Mouse (Mus musculus): ENCODE measurements around the gene 3110082J24Rik. TPM values are rescaled to one million over a fixed set of nuclear protein-coding genes. Genes with fewer than 3 reads are reported as not detected.

Gene 3110082J24Rik
- polyA plus RNA-seq, 1 experiment from 2014 or later, result 3.1 TPM

DNA sequence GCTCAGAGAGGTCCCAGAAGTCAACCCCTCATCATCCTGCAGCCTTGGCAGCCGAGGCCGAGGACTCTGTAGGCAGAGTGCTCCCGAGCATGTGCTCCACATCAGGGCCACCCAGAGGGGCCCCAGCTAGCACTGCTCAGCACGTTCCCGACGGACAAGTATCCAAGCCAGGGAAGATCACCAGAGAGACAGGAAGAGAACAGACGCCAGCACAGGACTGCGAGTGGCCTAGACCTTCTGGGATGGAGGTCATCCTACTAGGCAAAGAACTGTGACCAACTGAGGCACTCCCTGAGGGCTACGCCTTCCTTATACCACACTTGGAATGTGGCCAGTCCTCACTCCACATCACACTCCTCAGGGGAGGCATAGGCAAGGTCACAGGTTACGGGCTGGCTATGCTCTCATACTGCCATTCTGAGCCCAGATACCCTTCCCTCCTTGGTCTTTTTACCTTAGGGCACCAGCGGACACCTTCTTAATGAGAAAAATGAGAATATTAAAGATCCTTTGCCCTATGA lies 29.9 kb upstream of the 3110082J24Rik start:
- H3K27me3 ChIP-seq (replicated peaks), result no peaks in the 10 kb centered on the region
- peaks cover 76% of the 10 kb centered on the region for H3K36me3 ChIP-seq
- no peak for ATAC-seq (ENCODE audit: low FRiP score)
- no peak overlapping the region for H3K4me2 ChIP-seq
- H3K9ac ChIP-seq (replicated peaks), result no peak overlapping the region
- no peaks in the 10 kb centered on the region for H3K9me3 ChIP-seq (replicated peaks)
- no peak overlapping the region for H3K27ac ChIP-seq (replicated peaks)
- no peaks in the 10 kb centered on the region for H3K4me1 ChIP-seq
- WGBS, result 92% methylated on average over 11 of the region's 11 CpGs
- no peak overlapping the region for H3K4me3 ChIP-seq (replicated peaks)

DNA sequence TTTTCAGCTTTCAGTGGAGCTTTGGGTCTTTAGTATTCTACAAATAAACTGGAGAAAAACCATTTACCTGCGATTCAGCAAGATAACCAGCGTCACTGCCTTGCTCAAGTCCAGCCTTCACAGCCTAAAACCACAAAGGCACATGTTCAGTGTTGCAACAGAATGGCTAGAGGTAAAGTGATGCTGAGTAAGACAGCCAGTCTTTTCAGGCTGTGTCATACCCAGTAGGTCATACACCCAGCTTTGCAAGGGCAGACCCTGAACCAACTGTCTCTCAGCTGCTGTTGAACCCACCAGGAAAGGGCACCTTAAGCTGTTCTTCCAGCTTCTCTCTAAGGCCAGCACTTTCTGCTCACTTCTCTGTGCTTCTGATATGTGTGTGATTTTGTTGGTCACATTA lies 26.3 kb upstream of the 3110082J24Rik start:
- no peak for ATAC-seq (ENCODE audit: low FRiP score)
- H3K9ac ChIP-seq (replicated peaks), result no peak overlapping the region
- H3K27ac ChIP-seq (replicated peaks), result no peak overlapping the region
- no peaks in the 10 kb centered on the region for H3K4me1 ChIP-seq
- H3K4me3 ChIP-seq (replicated peaks), result no peak overlapping the region
- no peaks in the 10 kb centered on the region for H3K9me3 ChIP-seq (replicated peaks)
- H3K27me3 ChIP-seq (replicated peaks), result no peaks in the 10 kb centered on the region
- peaks cover 71% of the 10 kb centered on the region for H3K36me3 ChIP-seq
- 99% methylated on average over 2 of the region's 2 CpGs for WGBS
- no peak overlapping the region for H3K4me2 ChIP-seq

DNA sequence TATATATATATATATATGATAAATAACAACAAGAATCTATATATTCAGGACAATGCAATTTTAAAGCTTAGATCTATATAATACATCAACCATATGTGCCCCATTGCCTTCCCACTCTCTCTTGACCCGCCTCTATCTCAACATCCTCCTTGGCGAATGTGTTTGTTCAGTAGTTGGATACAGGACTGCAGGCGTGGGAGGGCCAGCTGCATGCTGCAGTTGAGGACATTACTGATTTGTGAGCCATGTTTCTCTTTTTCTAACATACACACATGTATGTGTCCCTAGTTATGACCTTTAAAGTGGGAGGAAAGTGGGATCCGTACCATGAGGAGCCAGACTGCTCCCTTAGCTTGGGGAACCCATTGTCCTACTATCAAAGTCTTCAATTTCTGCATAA lies 25.4 kb upstream of the 3110082J24Rik start:
- Histone ChIP-seq H3K4me2 (no peak overlapping the region), H3K4me3 (replicated peaks) (no peak overlapping the region), H3K36me3 (peaks cover 75% of the 10 kb centered on the region), H3K9me3 (replicated peaks) (no peaks in the 10 kb centered on the region), H3K4me1 (0 out of 2 replicates have a peak, but pooled peaks cover under 1% of the 10 kb centered on the region), H3K9ac (replicated peaks) (no peak overlapping the region), H3K27ac (replicated peaks) (no peak overlapping the region), H3K27me3 (replicated peaks) (no peaks in the 10 kb centered on the region)
- 94% methylated on average over 4 of the region's 4 CpGs for WGBS
- no peak for ATAC-seq (ENCODE audit: low FRiP score)

DNA sequence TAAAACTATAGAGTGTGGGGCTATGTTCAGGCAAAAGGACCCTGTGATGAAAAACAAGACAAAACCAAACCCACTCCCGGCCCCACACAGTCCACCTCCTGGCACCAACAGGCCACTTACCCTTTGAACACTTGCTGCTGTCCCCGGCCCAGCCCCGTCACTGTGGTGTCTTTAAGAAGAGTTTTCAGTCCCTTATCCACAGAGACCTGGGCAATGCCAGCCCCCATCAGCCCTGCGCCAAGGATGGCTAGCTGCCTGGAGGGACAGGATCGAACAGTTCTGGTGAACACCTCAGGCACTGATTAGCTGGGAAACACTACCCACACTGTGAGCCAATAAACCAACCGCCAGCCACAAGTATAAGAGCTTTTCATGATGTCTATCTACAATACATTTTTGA lies 22.8 kb upstream of the 3110082J24Rik start:
- ATAC-seq (ENCODE audit: low FRiP score), result no peak
- Histone ChIP-seq H3K4me2 (no peak overlapping the region), H3K9me3 (replicated peaks) (no peaks in the 10 kb centered on the region), H3K27ac (replicated peaks) (no peak overlapping the region), H3K4me3 (replicated peaks) (no peak overlapping the region), H3K4me1 (0 out of 2 replicates have a peak, but pooled peaks cover 2% of the 10 kb centered on the region), H3K36me3 (peaks cover 78% of the 10 kb centered on the region), H3K27me3 (replicated peaks) (no peaks in the 10 kb centered on the region), H3K9ac (replicated peaks) (no peak overlapping the region)
- 99% methylated on average over 6 of the region's 6 CpGs for WGBS

GRCm38 (mm10) chr5:30127921-30128597 lies 22.2 kb upstream of the 3110082J24Rik start:
- H3K9ac ChIP-seq (replicated peaks), result no peak overlapping the region
- H3K27ac ChIP-seq (replicated peaks), result no peak overlapping the region
- H3K36me3 ChIP-seq, result peaks cover 78% of the 10 kb centered on the region
- 93% methylated on average over 13 of the region's 13 CpGs for WGBS
- H3K4me1 ChIP-seq, result 0 out of 2 replicates have a peak, but pooled peaks cover 2% of the 10 kb centered on the region
- H3K4me2 ChIP-seq, result no peak overlapping the region
- H3K9me3 ChIP-seq (replicated peaks), result no peaks in the 10 kb centered on the region
- no peak for ATAC-seq (ENCODE audit: low FRiP score)
- H3K27me3 ChIP-seq (replicated peaks), result no peaks in the 10 kb centered on the region
- no peak overlapping the region for H3K4me3 ChIP-seq (replicated peaks)

DNA sequence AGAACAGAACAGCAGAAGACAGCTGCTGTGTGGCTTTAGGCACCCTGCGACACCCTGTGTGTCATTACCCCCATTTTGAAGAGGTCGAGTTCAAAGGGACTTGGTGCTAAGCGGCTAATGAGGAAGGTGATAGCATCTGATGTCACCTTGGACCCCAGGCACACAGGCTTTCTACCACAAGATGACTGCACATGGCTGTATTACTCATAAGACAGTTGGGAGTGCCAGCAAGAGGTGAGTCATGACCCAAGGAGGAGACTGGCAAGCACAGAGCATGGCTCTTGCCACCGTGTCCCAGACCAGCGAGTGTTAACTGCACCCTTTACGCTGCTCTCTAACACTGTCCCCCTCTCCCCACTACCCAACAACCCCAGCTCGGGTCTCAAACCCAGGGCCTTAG lies 20.9 kb upstream of the 3110082J24Rik start:
- peak; percentile 25; the same call in 1 of the 2 replicates for ATAC-seq (ENCODE audit: low FRiP score)
- no peak overlapping the region for H3K4me2 ChIP-seq
- no peak overlapping the region for H3K4me3 ChIP-seq (replicated peaks)
- H3K9ac ChIP-seq (replicated peaks), result no peak overlapping the region
- H3K27me3 ChIP-seq (replicated peaks), result no peaks in the 10 kb centered on the region
- no peak overlapping the region for H3K27ac ChIP-seq (replicated peaks)
- 87% methylated on average over 7 of the region's 7 CpGs for WGBS
- H3K4me1 ChIP-seq, result 0 out of 2 replicates have a peak, but pooled peaks cover 2% of the 10 kb centered on the region
- peaks cover 83% of the 10 kb centered on the region for H3K36me3 ChIP-seq
- H3K9me3 ChIP-seq (replicated peaks), result no peaks in the 10 kb centered on the region

GRCm38 (mm10) chr5:30125587-30125986 lies 19.7 kb upstream of the 3110082J24Rik start:
- H3K4me3 ChIP-seq (replicated peaks), result no peak overlapping the region
- H3K9me3 ChIP-seq (replicated peaks), result no peaks in the 10 kb centered on the region
- 0 out of 2 replicates have a peak, but pooled peaks have one; percentile 51 for ATAC-seq (ENCODE audit: low FRiP score)
- H3K36me3 ChIP-seq, result peaks cover 89% of the 10 kb centered on the region
- no peak overlapping the region for H3K9ac ChIP-seq (replicated peaks)
- 0 out of 2 replicates have a peak, but pooled peaks cover 2% of the 10 kb centered on the region for H3K4me1 ChIP-seq
- no peaks in the 10 kb centered on the region for H3K27me3 ChIP-seq (replicated peaks)
- no peak overlapping the region for H3K27ac ChIP-seq (replicated peaks)
- WGBS, result 42% methylated on average over 5 of the region's 5 CpGs
- no peak overlapping the region for H3K4me2 ChIP-seq

- WGBS, result 91% methylated on average over 6 of the region's 6 CpGs
- Histone ChIP-seq H3K4me3 (replicated peaks) (no peak overlapping the region), H3K27ac (replicated peaks) (no peak overlapping the region), H3K9ac (replicated peaks) (no peak overlapping the region), H3K9me3 (replicated peaks) (no peaks in the 10 kb centered on the region), H3K4me2 (no peak overlapping the region), H3K36me3 (peaks cover 89% of the 10 kb centered on the region), H3K27me3 (replicated peaks) (no peaks in the 10 kb centered on the region), H3K4me1 (0 out of 2 replicates have a peak, but pooled peaks cover 2% of the 10 kb centered on the region)
- ATAC-seq (ENCODE audit: low FRiP score), result no peak
Observed at GRCm38 (mm10) chr5:30122481-30122880, 16.6 kb upstream of the 3110082J24Rik start.

- H3K4me3 ChIP-seq (replicated peaks), result no peak overlapping the region
- no peaks in the 10 kb centered on the region for H3K27me3 ChIP-seq (replicated peaks)
- no peaks in the 10 kb centered on the region for H3K9me3 ChIP-seq (replicated peaks)
- WGBS, result 93% methylated on average over 7 of the region's 7 CpGs
- H3K27ac ChIP-seq (replicated peaks), result no peak overlapping the region
- no peak for ATAC-seq (ENCODE audit: low FRiP score)
- no peak overlapping the region for H3K4me2 ChIP-seq
- H3K36me3 ChIP-seq, result peaks cover 70% of the 10 kb centered on the region
- no peaks in the 10 kb centered on the region; the same call in 1 of the 2 replicates for H3K4me1 ChIP-seq
- no peak overlapping the region for H3K9ac ChIP-seq (replicated peaks)
Observed at GRCm38 (mm10) chr5:30120106-30120505, 14.2 kb upstream of the 3110082J24Rik start.

- Histone ChIP-seq H3K4me2 (no peak overlapping the region), H3K9ac (replicated peaks) (no peak overlapping the region), H3K4me1 (peaks cover 7% of the 10 kb centered on the region; the same call in 1 of the 2 replicates), H3K4me3 (replicated peaks) (no peak overlapping the region), H3K36me3 (peaks cover 62% of the 10 kb centered on the region), H3K27ac (replicated peaks) (no peak overlapping the region), H3K9me3 (replicated peaks) (no peaks in the 10 kb centered on the region), H3K27me3 (replicated peaks) (no peaks in the 10 kb centered on the region)
- no peak for ATAC-seq (ENCODE audit: low FRiP score)
- 86% methylated on average over 6 of the region's 6 CpGs for WGBS
Observed at GRCm38 (mm10) chr5:30119163-30119562, 13.3 kb upstream of the 3110082J24Rik start.

- WGBS, result 78% methylated on average over 1 of the region's 1 CpGs
- no peaks in the 10 kb centered on the region for H3K9me3 ChIP-seq (replicated peaks)
- H3K4me2 ChIP-seq, result no peak overlapping the region
- no peak for ATAC-seq (ENCODE audit: low FRiP score)
- H3K27me3 ChIP-seq (replicated peaks), result 0 out of 2 replicates have a peak, but pooled peaks cover 3% of the 10 kb centered on the region
- H3K36me3 ChIP-seq, result peaks cover 51% of the 10 kb centered on the region
- peaks cover 17% of the 10 kb centered on the region for H3K4me1 ChIP-seq
- H3K9ac ChIP-seq (replicated peaks), result no peak overlapping the region
- H3K4me3 ChIP-seq (replicated peaks), result no peak overlapping the region
- no peak overlapping the region for H3K27ac ChIP-seq (replicated peaks)
Observed at GRCm38 (mm10) chr5:30118018-30118417, 12.1 kb upstream of the 3110082J24Rik start.

- ATAC-seq (ENCODE audit: low FRiP score), result no peak
Observed at GRCm38 (mm10) chr5:30115718-30116117, 9.8 kb upstream of the 3110082J24Rik start.

More at GRCm38 (mm10) chr5:30115718-30116117, 9.8 kb upstream of the 3110082J24Rik start:
- WGBS, result 26% methylated on average over 10 of the region's 10 CpGs
- Histone ChIP-seq H3K27ac (replicated peaks) (no peak overlapping the region), H3K36me3 (peaks cover 28% of the 10 kb centered on the region), H3K4me2 (no peak overlapping the region), H3K9me3 (replicated peaks) (no peaks in the 10 kb centered on the region), H3K27me3 (replicated peaks) (peaks cover 10% of the 10 kb centered on the region; the same call in 1 of the 2 replicates), H3K9ac (replicated peaks) (no peak overlapping the region), H3K4me1 (peaks cover 29% of the 10 kb centered on the region), H3K4me3 (replicated peaks) (no peak overlapping the region)
